Mouse (Mus musculus) gonadal fat pad, adult 2 months (tissue): ENCODE results near the gene Cdk2. TPM values are rescaled to one million over a fixed set of nuclear protein-coding genes. Genes with fewer than 3 reads are reported as not detected.

Experiments
- DNase-seq: peaks from one replicate; pipeline ENCODE4 v3.0.0-alpha.2; 2012; ENCODE audit warnings: low read depth
- polyA plus RNA-seq: library from polyadenylated mRNA; depleted of rRNA; stranded (reverse); fragments of >200 nt; gene quantifications from 2 replicates; pipeline ENCODE4 v1.2.3, GENCODE M21; 2012; rRNA removed

The Cdk2 gene
- polyA plus RNA-seq, 1 experiment = 23.5 TPM

GRCm38 (mm10) chr10:128656731-128657130 lies 48.1 kb downstream of the Cdk2 start:
- no peak for DNase-seq

- no peak for DNase-seq
Measured at GRCm38 (mm10) chr10:128655254-128655653, 49.6 kb downstream of the Cdk2 start.

GRCm38 (mm10) chr10:128653866-128654265 lies 51.0 kb downstream of the Cdk2 start:
- no peak for DNase-seq

Other genes starting within 250 kb of the Cdk2 start
- 92.5 and 115 TPM in 2 replicates for gene Smarcc2, start 245.8 kb downstream of the Cdk2 start, polyA plus RNA-seq
- gene Myl6, start 210.9 kb downstream of the Cdk2 start, polyA plus RNA-seq = 1,302 and 1,405 TPM in 2 replicates
- 4.3 and 5.5 TPM in 2 replicates for gene Myl6b, start 206.3 kb downstream of the Cdk2 start, polyA plus RNA-seq
- 135 and 140 TPM in 2 replicates for gene Esyt1, start 179.2 kb downstream of the Cdk2 start, polyA plus RNA-seq
- gene Zc3h10, start 157.3 kb downstream of the Cdk2 start, polyA plus RNA-seq = 11.8 and 13.0 TPM in 2 replicates
- gene Rpl41, start 155.7 kb downstream of the Cdk2 start, polyA plus RNA-seq = 2,438 and 2,660 TPM in 2 replicates
- gene Pa2g4, start 139.0 kb downstream of the Cdk2 start, polyA plus RNA-seq = 22.1 and 27.5 TPM in 2 replicates
- 30.3 and 42.5 TPM in 2 replicates for gene Erbb3, start 115.4 kb downstream of the Cdk2 start, polyA plus RNA-seq
- 1,272 and 1,645 TPM in 2 replicates for gene Rps26, start 78.3 kb downstream of the Cdk2 start, polyA plus RNA-seq
- 1.6 and 4.0 TPM in 2 replicates for gene Ikzf4, start 59.0 kb downstream of the Cdk2 start, polyA plus RNA-seq
- 154 and 180 TPM in 2 replicates for gene Suox, start 31.0 kb downstream of the Cdk2 start, polyA plus RNA-seq
- gene Rab5b, start 8.8 kb downstream of the Cdk2 start, polyA plus RNA-seq = 101 and 107 TPM in 2 replicates
- 48.9 and 54.5 TPM in 2 replicates for gene Pmel, start 836 bp downstream of the Cdk2 start, polyA plus RNA-seq
- gene Dgka, start 39.8 kb upstream of the Cdk2 start, polyA plus RNA-seq = 16.3 and 16.6 TPM in 2 replicates
- 24.9 and 25.1 TPM in 2 replicates for gene Pym1, start 42.9 kb upstream of the Cdk2 start, polyA plus RNA-seq
- gene Mmp19, start 85.9 kb upstream of the Cdk2 start, polyA plus RNA-seq = 15.4 and 21.7 TPM in 2 replicates
- gene Dnajc14, start 99.0 kb upstream of the Cdk2 start, polyA plus RNA-seq = 18.3 and 21.4 TPM in 2 replicates
- 18.0 and 22.4 TPM in 2 replicates for gene Tmem198b, start 99.3 kb upstream of the Cdk2 start, polyA plus RNA-seq
- 8.2 and 8.5 TPM in 2 replicates for gene Sarnp, start 112.3 kb upstream of the Cdk2 start, polyA plus RNA-seq
- 129 and 147 TPM in 2 replicates for gene Ormdl2, start 116.6 kb upstream of the Cdk2 start, polyA plus RNA-seq
- gene Gdf11, start 186.7 kb upstream of the Cdk2 start, polyA plus RNA-seq = 1.4 and 1.7 TPM in 2 replicates
- gene Cd63, start 196.0 kb upstream of the Cdk2 start, polyA plus RNA-seq = 221 and 278 TPM in 2 replicates
- gene Rdh5, start 217.9 kb upstream of the Cdk2 start, polyA plus RNA-seq = 23.7 and 24.5 TPM in 2 replicates
- 227 and 296 TPM in 2 replicates for gene Bloc1s1, start 219.0 kb upstream of the Cdk2 start, polyA plus RNA-seq
- gene Itga7, start 228.8 kb upstream of the Cdk2 start, polyA plus RNA-seq = 85.0 and 170 TPM in 2 replicates